Mouse (Mus musculus) urinary bladder, adult 18-20 months (tissue): Measurements from ENCODE around the gene Atp6v0a1.
A peak's percentile ranks its signal among the peaks of the same experiment; 100 is the strongest.

Experiments
- DNase-seq, 2 experiments: peaks; one replicate each; pipeline ENCODE4 v3.0.0; 2022; ENCODE audit warnings: low spot score in 2 of 2, mixed read lengths in 2 of 2

Atp6v0a1 gene

DNA sequence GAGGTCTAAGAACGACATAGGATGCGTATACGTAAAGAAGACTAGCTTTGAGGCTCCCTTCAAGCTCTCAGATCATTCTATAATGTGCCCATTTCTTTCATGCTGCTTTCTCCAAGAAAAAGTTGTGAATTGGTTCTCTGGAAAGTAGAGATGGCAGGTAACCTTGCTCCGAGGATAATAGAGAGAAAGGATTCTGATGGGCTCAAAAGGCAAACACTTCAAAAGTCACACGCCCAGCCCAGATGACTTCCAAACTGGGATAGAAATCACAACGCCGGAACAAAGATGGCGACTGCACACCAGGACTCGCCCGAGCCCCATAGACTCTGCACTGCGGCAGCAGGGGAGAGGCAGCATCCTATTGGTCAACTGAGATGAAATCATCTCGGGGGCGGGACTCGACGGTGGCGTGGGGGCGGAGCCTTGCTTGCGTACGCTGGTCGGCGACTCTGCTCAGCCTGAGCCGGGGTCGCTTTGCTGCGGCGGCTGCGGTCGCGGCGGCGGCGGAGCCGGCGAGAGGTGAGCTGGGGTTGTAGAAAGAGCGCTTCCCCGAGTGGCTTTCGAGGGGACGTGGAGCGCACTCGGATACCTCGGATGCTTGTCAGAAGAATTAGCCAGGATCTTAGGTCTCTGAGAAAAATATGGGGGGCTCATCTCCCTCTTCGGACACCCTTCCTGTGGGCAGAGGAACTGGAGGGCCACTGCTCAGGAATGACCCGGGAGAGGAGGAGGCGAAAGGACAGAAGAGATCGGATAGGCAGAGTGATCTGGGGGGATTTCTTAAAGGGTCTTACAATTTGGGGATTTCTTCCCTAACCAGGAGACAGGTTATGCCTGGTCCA, at the start of gene Atp6v0a1:
Gene Atp6v0a1, plus strand, starts transcription at position 407 of the 842 bp plus-strand sequence.
- peak; percentile 96 for DNase-seq

DNA sequence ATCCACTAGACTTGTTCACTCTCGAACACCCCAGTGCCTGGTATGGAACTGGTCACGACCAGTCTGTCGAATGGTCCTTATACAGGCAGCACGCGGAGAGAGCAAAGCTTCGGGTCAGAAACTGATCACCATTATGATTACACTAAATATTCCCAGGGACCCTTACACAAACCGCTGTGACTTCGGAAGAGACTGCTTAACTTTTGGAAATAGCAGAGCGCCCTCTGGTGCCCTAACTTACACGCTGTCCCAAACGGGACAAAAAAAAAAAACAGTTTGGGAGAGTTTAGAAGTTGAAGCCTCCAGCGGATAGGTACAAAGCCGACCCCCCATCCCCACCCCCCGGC, 49.8 kb upstream of the Atp6v0a1 start:
- no peak for DNase-seq

DNA sequence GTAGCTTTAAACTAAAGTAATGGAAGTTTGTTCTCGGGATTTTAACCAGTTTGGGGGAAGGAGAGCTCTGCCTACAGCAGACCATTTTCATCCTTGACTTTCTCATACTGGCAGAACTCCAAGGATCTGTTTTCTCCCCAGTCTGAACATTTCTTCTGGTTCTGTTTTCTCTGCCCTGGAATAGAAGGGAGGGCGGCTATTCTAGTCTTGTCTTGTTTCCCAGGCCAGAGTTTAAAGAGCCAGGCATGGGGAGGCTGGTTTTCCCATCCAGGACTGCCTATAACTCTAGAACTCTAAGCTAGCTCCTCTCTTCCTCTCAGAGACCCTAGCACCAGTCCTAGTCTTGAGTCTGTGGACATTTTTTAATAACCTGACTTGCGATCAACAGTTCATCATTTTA, 49.4 kb upstream of the Atp6v0a1 start:
- DNase-seq, result no peak

DNA sequence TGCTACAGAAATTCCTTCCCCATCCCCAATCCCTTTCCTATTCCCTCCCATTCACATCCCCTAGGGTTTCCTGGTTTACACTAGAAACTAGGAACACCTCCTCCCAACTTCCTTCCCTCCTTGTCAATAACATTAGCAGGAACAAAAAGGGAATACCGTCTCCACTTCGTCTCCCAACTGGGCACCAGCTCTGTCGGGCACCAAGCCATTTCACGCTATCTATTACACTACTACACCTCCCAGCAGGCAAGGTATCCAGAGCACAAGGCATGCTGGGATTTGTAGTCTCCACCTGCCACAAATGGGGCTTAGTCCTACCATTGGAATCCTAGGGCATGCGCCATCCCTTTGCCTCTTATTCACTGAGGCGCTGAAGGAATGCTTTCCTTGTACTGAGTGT, 48.7 kb upstream of the Atp6v0a1 start:
- peak in 1 of 2 experiments; percentile 38 for DNase-seq

DNA sequence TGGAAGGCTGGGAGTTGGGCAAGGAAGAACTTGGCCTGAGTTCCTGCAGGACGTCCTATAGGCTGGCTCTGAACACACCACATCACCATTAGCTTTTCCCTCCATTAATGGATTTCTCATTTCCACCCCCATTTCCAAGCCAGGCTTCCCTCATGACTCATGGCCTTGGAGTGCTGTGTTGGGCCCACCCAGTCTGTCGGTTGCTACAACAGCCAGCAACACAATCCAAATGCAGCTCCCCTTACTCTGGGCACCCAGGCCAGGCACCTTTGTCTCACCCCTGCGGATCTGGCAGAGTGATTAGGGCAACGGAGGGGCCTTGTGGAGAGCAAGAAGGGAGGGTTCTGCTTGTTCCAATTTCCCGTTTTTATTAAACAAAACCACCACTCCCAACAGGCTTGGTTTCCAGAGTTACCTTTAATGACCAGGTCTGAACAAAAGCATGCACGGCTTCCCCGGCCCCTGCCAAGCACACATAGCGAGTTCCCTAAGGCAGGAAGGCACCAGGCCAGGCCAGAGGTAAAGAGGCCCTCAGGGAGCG, 46.8 kb upstream of the Atp6v0a1 start:
- DNase-seq, result peak in 1 of 2 experiments; percentile 71

DNA sequence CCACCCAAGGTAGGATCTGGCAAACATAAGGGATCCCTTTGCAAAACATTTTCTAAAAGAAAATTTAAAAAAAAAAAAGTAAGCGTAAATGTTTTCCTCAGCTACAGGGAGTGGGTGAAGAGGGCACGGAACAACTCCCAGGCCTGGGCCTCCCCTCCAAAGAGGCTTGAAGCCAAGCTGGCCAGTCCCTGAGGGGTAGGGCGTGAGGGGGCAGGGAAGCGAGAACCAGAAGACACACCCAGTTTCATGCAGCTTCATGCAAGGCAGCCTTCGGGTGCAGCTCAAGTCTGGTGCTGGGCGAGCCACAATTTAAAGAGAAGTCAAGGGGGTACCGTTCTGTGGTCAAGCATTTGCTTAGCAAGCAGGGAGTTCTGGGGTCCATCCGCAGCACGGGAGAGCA, 45.6 kb upstream of the Atp6v0a1 start:
- DNase-seq, result peak in 1 of 2 experiments; percentile 79

DNA sequence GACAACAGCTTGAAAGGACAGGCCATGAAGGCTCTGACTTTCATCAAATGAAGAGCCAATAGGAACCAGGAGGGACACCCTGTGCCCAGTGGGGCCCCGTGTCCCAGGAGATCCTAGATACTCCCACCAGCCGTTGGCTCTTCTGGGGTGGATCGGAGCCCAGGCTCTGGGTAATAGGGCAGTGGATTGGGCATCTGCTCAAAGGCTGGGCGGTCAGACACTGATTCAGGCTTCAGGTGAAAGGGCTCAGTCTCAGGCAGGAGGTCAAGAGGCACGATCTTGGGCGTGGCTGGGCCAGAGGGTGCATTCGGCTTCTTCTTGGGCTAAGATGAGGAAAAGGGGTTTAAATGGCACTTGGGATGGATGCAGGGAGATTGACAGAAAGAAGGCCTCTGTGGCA, 45.1 kb upstream of the Atp6v0a1 start:
- no peak for DNase-seq

DNA sequence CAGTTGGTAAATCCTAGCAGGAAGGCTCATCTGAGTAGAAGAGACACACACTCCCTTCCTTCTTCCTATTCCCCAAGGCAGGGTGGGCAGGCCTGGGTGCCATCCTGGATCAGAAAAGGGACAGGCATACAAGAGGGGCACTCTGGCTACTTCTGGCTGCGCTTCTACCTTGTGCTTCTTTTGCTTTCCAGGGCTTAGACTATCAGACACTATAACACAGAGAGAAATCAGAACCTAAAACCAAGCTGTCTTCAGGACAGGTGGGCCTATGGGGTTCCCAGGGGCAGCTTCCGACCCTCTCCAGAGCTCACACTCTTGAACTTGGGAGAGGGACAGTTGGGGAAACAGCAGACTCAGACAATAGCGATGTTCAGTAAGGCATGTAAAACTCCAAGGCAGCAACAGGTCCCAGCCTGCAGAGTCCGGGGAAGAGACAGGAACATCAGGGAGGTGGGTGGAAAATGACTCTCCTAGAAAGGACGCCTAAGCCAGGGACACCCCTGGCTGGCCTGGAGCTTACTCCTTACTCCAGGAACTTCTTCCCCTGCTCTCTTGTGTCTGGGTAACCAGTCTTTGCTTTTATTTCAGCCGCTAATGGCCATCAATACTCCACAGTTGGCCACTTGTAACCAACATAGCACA, 44.2 kb upstream of the Atp6v0a1 start:
- DNase-seq, result no peak

DNA sequence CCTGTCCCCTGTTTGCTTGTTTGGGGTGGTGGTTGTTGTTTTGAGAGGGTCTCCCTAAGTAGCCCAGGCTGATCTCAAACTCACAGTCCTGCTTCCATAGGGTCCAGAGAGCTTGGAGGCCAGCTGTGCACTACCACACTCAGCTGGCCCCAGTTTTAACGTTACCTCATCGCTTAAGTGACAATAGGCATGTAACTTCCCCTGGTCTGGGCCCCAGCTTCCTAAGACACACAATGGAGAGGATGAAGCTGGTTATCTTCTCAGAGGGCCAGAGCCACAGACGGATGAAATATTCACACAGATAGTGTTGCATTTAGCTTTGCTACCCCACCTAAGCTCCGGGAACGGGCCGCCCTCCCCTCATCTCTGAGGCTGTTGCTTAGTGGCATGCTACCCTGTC, 43.5 kb upstream of the Atp6v0a1 start:
- no peak for DNase-seq

DNA sequence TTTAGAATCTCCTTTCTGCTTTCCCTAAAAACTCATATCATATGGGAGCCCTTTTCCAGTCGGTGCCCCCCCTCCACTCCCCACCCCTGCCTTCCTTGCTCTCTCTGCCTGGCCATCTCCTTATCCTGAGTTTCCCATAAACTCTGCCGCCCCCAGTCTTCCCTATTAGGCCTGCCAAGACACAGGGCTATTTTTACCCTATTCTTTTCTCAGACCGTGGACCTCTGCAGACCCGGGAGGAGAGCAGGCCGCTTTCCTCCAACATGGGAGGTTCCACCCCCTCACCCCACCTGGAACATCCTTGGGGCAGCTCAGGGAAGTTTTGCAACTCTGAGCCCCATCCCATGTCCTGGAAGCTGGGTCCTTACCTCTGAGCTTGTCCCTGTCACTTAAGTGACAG, 41.9 kb upstream of the Atp6v0a1 start:
- DNase-seq, result no peak

DNA sequence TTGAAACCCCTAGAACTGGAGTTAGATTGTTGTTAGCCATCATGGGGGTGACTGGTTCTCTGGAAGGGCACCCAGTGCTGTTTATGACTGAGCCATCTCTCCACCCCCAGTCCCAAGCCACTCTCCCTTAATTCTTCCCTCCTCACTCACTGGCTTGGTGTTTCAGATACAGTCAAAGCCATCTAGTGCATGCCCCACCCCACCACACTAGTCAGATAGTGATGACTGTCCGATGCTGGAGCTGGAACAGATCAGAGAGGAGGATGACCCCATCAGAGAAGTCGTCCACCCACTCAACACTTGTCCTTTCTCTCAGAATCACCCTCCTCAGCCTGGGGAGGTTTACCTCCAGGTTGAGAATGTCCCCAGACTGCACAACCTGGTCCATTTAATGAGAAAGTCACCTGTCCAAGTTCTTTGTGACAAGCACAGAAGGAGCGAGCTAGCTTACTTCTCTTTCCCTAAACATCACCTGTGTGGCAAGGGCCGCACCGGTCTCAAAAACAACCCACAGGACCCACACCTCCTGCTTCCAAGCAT, 41.3 kb upstream of the Atp6v0a1 start:
- DNase-seq, result no peak

DNA sequence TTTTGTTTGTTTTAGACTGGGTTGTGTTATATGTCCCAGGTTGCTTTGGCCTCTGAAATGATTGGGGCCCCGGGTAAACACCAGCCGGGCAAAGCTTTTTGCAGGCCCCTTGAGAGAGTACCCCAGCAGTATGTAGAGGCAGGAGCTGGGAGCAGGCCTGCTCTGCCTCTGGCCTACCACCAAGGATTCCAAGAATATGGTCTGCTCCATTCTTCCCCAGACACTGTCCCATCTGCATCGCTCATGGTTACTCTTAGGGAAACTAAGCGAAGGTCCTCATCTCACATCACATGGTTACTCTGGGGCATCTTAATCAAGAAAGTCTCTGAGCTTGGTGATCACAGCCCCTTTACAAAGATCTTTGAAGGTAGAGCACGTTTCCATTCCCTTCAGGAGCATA, 40.8 kb upstream of the Atp6v0a1 start:
- no peak for DNase-seq

DNA sequence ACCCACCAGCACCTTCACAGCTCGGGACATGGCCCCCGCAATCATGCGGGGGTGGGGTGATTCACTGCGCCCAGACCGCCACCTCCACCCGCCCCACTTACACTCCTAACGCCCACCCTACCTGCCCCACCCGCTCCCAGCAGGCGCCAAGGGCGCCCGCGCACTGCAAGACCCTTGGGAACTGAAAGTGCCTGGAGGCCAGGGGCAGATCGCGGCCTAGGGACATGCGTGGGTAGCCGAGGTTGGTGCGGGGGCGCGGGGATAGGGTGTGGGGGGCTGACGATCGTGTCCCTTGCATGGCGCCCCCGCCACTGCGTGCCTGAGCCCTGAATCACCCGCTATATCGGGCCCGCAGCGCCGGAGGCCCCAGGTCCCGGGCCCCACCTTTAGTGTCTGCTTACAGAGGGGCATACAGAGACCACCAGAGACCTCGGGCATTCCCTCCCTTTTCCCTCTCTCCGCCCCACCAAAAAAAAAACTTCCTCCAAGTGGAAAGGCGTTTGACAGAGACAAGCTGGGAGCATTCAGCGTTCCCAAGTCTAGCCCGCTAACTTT, 40.0 kb upstream of the Atp6v0a1 start:
- DNase-seq, result no peak

DNA sequence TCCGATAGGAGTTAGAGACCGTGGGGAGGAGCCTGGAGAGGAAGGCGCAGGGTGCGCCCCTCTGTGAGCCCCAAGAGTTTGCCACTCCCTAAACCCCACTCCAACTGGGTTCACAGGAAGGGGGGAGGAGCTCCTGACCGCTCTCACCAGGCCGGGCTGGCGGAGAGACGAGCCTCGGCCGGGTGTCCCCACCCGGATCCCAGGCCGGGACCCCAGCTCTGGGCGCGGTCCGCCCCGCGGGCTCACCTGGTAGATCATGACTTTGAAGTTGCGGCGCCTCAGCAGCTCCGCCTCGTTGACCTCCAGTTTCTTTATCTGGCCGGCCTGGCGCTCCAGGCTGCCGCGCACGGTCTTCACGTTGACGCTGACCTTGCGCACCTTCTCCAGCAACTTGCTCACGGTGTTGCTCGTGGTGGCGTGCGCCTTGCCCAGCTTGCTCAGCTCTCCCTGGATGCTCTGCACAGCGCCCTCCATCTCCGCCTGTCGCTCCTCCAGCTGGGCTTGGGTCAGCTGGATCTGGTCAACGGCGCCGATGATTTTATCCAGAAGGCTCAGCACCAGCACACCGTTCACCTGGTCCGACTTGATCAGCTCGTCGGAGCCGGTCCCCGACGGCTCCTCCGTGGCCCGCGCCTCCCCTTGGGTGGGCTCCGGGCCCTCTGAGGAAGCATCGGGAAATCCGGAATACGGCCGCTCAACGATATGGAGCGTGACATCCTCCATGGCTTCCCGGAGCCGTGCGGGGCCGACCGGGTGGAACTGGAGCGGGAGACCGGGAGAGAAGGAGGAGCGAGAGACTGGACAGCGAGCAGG, 39.3 kb upstream of the Atp6v0a1 start:
- peak in 1 of 2 experiments; percentile 74 for DNase-seq

DNA sequence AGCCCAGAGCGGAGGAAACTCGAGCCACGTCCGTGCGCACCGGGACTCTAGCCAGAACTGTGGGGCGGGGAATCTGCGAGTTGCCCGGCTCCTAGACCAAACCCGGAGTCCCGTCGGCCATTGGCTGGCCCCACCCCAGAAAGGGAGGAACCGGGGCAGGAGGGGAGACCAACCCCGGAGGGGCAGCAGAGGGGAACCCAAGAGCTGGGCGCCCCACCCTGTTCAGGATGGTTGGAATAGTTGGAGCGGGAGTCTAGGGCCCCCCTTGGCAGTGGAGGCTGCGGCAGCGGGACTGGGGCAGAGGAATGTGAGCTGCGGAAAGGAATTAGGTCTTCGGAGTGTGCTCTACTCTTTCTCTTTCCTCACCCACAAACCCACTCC, 38.7 kb upstream of the Atp6v0a1 start, which contains the start of gene Cavin1:
Gene Cavin1, minus strand, starts transcription at position 331 of the 381 bp plus-strand sequence.
- DNase-seq, result peak; percentile 93 to 98

DNA sequence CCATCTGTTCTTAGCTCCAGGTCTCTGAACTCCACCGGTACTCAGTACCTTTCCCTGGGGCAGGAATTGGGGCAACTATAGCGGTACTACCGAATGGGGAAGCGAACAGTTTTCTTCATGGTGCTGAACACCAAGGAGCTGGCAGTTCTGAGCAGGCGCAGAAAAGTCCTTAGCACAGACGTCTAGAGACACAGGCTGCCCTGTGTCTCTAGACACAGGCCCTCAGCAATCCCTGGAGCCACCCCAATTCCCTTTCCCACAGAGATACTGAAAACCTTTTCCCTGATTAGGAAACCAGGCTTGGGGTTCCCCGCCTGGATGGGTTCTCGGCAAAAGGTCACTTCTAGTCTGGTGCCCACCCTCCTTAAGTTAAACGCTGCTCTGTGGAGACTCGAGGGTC, 37.8 kb upstream of the Atp6v0a1 start:
- no peak for DNase-seq

DNA sequence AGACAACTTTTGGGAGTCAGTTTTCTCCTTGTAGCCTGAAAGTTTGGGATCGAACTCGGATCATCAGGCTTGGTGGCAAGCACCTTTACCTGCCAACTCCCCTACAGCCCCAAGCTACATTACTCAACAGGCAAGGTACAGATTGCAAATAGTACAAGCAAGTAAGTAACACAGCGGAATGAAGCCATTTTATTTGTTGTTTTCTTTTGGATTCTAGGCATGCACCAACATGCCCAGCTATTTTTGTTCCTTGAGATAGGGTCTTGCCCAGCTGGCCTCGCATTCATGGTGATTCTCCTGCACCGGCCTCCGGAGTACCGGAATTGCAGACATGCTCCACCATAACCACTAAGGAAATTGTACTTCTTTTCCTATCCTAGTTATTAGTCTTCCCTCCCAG, 36.0 kb upstream of the Atp6v0a1 start:
- no peak for DNase-seq

DNA sequence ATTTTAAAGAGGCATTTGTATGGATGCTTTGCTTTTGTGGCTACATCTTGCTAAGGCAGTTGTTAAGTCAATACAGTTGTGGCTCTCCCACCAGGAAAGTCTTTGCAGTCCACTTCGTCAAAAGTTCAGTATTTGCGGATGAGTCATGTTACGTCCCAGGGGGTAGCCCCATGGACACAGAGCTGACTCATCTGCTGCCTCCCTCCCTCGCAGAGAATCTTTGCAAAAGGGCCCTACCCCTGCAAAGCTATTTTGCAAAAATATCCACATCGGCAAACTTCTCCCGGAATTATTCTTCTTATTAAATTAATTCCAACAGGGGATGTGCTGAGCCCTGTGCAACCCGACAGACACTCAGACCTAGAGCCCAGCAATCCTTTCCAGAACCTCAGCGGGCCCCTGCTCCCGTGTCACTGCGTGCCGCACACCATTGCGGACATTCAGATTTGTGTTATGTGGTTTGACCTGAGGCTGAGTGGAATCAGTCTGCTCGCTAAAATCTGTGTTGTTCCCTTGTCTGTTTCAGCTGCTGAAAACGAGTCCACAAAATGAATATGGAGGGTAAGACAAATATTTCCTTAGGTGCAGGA, 34.8 kb upstream of the Atp6v0a1 start:
- DNase-seq, result peak in 1 of 2 experiments; percentile 36

DNA sequence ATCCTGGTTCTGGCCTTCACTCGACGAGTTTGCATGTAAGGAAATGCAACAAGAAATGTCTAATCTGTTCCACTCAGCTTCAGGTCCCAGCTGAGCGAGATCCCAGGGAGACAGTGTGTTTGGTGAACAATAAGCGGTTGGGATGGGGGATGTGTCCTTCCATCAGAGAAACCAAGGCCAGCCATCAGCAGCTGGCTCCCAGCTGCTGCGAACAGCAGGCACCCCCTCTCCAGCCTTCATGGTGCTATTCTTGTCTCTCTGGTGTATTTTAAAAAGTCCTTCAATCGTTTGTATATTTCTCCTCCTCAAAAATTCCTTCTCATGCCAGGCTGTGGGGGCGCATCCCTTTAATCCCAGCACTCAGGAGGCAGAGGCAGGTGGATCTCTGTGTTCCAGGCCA, 34.0 kb upstream of the Atp6v0a1 start:
- DNase-seq, result no peak

DNA sequence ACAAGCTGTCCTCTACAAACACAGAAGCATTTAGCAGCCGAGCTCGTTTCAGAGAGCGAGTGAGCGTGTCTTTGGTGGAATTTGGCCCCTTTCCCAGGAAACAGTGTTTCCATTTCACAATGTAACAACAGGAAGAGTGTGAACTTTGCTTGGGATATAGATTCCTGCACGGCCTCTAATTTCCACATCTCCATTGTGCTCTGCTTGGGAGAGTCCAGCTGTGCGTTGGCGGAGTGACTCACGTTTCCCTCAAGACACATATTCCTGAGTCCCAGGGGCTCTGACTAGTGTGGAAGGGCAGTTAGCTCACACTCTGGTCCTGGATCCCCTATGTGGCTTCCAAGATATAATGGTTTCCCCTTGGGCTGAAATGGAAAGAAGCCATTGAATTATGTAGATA, 29.4 kb upstream of the Atp6v0a1 start:
- DNase-seq, result no peak

DNA sequence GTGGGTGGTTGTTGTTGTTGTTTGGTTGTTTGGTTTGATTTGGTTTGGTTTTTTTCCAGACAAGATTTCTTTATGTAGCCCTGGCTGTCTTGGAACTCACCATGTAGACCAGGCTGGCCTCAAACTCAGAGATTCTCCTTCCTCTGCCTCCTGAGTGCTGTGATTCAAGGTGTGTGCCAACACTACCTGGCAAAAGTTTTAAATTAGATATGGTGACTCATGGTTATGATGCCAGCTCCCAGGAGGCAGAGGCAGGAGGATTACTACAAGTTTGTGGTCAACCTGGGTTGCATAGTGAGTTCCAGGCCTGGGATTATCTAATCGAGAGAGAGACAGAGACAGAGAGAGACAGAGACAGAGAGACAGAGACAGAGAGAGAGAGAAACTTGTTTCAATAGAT, 28.8 kb upstream of the Atp6v0a1 start:
- no peak for DNase-seq
